8 mouse cellular contexts compared by ENCODE assay signal in the genomic region with DNA sequence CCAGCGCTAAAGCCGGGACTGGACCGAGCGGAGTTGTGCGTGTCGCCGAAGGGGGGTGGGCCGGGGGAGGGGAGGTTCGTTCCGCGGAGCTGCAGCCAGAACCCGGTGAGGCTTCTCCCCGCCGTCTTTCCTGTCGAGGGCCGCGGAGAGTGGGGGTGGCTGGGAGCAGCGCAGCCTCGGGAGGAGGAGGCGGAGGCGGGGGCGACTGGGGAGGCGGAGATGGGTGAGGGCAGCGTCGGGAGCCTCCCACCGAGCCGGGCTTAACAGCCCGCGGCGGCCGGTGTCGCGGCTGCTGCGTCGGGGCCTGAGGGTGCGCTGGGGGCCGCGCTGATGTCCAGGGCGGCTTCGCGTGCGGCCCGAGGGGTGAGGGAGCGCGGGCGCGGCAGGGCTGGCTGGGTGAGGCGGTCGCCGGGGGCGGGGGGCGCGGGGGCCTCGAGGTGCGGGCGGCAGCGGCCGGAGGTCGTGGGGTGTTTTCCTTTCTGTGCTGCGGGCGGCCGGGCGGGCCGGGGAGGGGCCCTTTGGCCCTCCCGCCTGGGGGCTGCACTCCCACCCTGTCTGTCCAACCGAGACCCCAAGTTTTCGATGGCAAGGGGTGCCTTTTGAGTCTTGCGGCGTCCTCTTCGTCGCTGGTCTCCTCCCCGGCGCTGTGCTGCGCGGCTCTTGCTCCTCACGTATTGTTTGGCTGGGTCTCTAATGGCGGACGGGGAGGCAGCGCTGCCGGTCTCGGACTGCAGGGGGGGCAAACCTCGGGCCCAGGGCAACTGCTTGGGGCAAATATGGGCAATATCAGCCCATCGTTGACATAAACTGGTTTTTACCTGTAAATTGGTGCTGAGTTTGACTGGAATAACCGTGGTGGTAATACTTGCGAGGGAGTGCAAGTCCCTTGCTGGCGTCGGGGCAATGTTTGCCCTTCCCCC. TPM values are rescaled to one million over a fixed set of nuclear protein-coding genes. Genes with fewer than 3 reads are reported as not detected.
DNase-seq lines count a peak whose midpoint lies in the region; ATAC-seq lines count a peak whose summit lies in the region.
"Not testable (repeated sequence)": the region's sequence is repeated elsewhere in the genome, so short reads cannot be mapped to it uniquely, and the experiment has no call there.

A gene (plus strand): TSS at position 60 of the 920 bp plus-strand sequence.

- peak; percentile 82 for DNase-seq in adrenal gland, postnatal 10 days
- DNase-seq in embryo, embryonic 9.5 days (ENCODE audit: extremely low spot score) = peak; percentile 84
- DNase-seq in gastrocnemius, postnatal 4 days (ENCODE audit: low spot score in 2 of 2) = peak; percentile 33 to 75
- DNase-seq in left cerebral cortex, postnatal 36 days (ENCODE audit: low spot score in 2 of 2) = peak; percentile 72 to 74
- DNase-seq in midbrain, embryonic 10.5 days (ENCODE audit: low spot score) = peak; percentile 81
- DNase-seq in right cerebral cortex, postnatal 36 days (ENCODE audit: low spot score in 2 of 2) = peak; percentile 38 to 66
- peak; percentile 70 to 72 for DNase-seq in urinary bladder, postnatal 4 days (ENCODE audit: low spot score in 2 of 2)

- ATAC-seq in intestine, embryonic 16.5 days = peak; percentile 85

- H3K4me3 ChIP-seq in intestine, embryonic 16.5 days (ENCODE audit: low read length) = peak within 1 kb of the TSS; percentile 85
- peak within 1 kb of the TSS; percentile 93 for H3K4me3 ChIP-seq in midbrain, embryonic 10.5 days

- peaks cover 11% of the 10 kb centered on the region for H3K4me1 ChIP-seq in intestine, embryonic 16.5 days (ENCODE audit: control insufficient read depth, insufficient read depth, low read length)
- peaks cover 20% of the 10 kb centered on the region for H3K4me1 ChIP-seq in midbrain, embryonic 10.5 days

- intact Hi-C loops in left cerebral cortex, postnatal 36 days (cut with DNase I) = loop anchor here (5.0 kb wide), 1 partner anchor 220 kb away; a partner anchor contains a TSS

- not testable (repeated sequence) for H3K9me3 ChIP-seq in intestine, embryonic 16.5 days (ENCODE audit: control insufficient read depth, low read length); midbrain, embryonic 10.5 days (replicated peaks)

- H3K4me2 ChIP-seq in intestine, embryonic 16.5 days (ENCODE audit: low read depth, low read length) = peak within 1 kb of the TSS; percentile 87

- peak within 1 kb of the TSS; percentile 93 for H3K9ac ChIP-seq in intestine, embryonic 16.5 days (ENCODE audit: low read depth, low read length)

- H3K36me3 ChIP-seq in intestine, embryonic 16.5 days (ENCODE audit: control insufficient read depth, insufficient read depth, low read length) = not testable (repeated sequence)
- H3K36me3 ChIP-seq in midbrain, embryonic 10.5 days = peaks cover 40% of the 10 kb centered on the region

- not testable (repeated sequence) for H3K27me3 ChIP-seq in intestine, embryonic 16.5 days (replicated peaks; ENCODE audit: control insufficient read depth, insufficient read depth, low read length); midbrain, embryonic 10.5 days (ENCODE audit: low read depth, poor library complexity, severe bottlenecking)

- WGBS in intestine, embryonic 16.5 days = under 1% methylated on average over 32 of the region's 87 CpGs
- 0% methylated on average over 41 of the region's 87 CpGs for WGBS in midbrain, embryonic 10.5 days

- H3K27ac ChIP-seq in intestine, embryonic 16.5 days (ENCODE audit: low read length) = peak within 1 kb of the TSS; percentile 99
- H3K27ac ChIP-seq in midbrain, embryonic 10.5 days (replicated peaks) = peak within 1 kb of the TSS; percentile 99

RNA-seq across cellular contexts. Expression of the gene that starts here (rescaled TPM):
- 10 to 100 TPM; 42.5 to 55.0 TPM for total RNA-seq in adrenal gland, postnatal 10 days (2021)
- total RNA-seq in gastrocnemius, postnatal 4 days (2021) = 10 to 100 TPM; 43.5 to 57.0 TPM
- polyA plus RNA-seq in intestine, embryonic 16.5 days (2015; fragmentation: Nextera tagmentation; extraction: Ambion mirVana) = 22.3 and 23.4 TPM in 2 replicates
- 100 to 1,000 TPM in 1 of 2 experiments, 10 to 100 TPM in 1; 82.1 to 106 TPM for total RNA-seq in left cerebral cortex, postnatal 36 days (2021)
- polyA plus RNA-seq in midbrain, embryonic 10.5 days (2016; fragmentation: Nextera tagmentation; extraction: Ambion mirVana) = 57.3 and 71.1 TPM in 2 replicates

Comparison
In these comparisons a context has a peak if more than half of its experiments do, and no peak if none do; other contexts are left out.
1. Peak in every context shown above with its lines: DNase-seq, ATAC-seq, H3K4me3 ChIP-seq and H3K27ac ChIP-seq.